Mouse (Mus musculus): ENCODE results near the gene Dpm2. TPM values are rescaled to one million over a fixed set of nuclear protein-coding genes. Genes with fewer than 3 reads are reported as not detected.

The Dpm2 gene
- total and polyA plus RNA-seq, 2 experiments from 2014 or later = 64.1 to 146 TPM

DNA sequence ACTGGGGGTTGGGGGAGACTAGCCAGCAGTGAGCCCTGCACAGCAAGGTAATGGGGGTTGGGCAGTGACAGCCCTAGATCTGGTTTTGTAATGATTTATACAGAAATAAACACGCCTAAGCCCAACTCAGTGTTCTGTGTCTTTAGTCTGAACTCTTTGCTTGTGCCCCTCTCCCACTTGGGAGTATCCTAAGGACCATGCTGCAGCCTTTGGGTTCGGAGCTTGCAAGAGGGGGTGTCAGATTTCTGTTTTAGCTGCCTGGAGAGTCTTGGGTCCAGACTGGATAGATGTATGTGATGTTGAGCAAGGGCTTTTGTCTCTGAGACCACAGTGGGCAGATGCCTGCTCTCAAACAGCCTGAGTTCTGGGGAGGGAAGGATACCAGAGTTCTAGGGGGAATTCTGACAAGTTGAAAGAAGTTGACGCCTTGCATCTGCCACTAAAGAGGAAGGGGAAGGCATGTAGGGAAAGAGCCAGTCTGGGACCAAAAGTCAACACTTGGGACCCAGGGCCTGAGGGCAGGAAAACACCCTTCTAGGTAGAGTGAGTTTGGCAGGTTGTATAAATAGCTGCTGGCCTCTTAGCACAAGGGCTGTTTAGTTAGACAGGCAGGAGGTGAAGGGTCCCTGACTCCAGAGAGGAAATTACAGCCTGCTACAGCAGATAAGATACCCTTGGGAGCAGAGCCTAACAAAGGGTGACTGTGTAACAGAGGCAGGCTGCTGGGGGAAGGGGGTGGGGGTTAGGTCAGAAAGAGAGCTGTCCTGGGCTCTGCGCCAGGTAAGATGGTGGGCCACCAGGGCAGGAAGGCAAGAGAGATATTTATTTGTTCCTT is 50.2 kb downstream of the Dpm2 start:
- H3K4me2 ChIP-seq (ENCODE audit: low read depth, low read length) = no peak overlapping the region
- TF ChIP-seq CTCF (IDR thresholded peaks at IDR 0.05; ENCODE audit: low read depth) = no peak
- peaks cover 14% of the 10 kb centered on the region for H3K4me1 ChIP-seq (ENCODE audit: insufficient read depth, low read length)
- no peak overlapping the region for H3K4me3 ChIP-seq (ENCODE audit: low read length)
- H3K36me3 ChIP-seq (ENCODE audit: insufficient read depth, low read length) = no peaks in the 10 kb centered on the region
- H3K27ac ChIP-seq = peak overlapping the region; percentile 68
- ATAC-seq (peak; percentile 57), DNase-seq (ENCODE audit: low spot score) (peak; percentile 64)
- whole genome bisulfite sequencing = 46% methylated on average over 4 of the region's 4 CpGs
- no peaks in the 10 kb centered on the region for H3K27me3 ChIP-seq (ENCODE audit: insufficient read depth, low read length)
- no peaks in the 10 kb centered on the region for H3K9me3 ChIP-seq (ENCODE audit: low read length)
- no peak overlapping the region for H3K9ac ChIP-seq (replicated peaks; ENCODE audit: low read length)

DNA sequence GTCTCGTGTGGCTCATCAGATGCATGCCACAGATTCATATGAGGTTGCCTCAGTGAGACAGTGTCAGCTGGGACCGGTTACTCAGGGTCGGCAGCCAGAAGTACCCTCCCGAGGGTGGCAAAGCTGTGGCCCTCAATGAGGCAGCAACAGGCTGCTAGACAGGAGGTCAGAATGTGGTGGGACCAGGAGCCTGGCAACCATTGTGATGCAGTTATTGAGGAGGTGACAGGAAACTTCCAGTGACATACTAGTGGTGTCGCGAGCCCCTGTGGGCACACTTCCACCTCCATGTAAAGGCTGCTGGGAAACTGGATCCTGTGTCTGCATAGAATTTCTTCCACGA is 50.8 kb downstream of the Dpm2 start, which contains the start of gene Ak1:
TSS of gene Ak1 (plus strand) at position 242 of the 343 bp plus-strand sequence.
- ATAC-seq = peak; percentile 27; the same call in 1 of the 2 replicates
- Histone ChIP-seq H3K9me3 (ENCODE audit: low read length) (no peaks in the 10 kb centered on the region), H3K4me1 (ENCODE audit: insufficient read depth, low read length) (peaks cover 17% of the 10 kb centered on the region), H3K27me3 (ENCODE audit: insufficient read depth, low read length) (no peaks in the 10 kb centered on the region), H3K4me2 (ENCODE audit: low read depth, low read length) (no peak within 1 kb of the TSS), H3K36me3 (ENCODE audit: insufficient read depth, low read length) (no peaks in the 10 kb centered on the region), H3K4me3 (ENCODE audit: low read length) (no peak within 1 kb of the TSS), H3K9ac (replicated peaks; ENCODE audit: low read length) (no peak within 1 kb of the TSS), H3K27ac (peak within 1 kb of the TSS; percentile 68)
- DNase-seq (ENCODE audit: low spot score) = no peak
- WGBS = 19% methylated on average over 7 of the region's 7 CpGs
- TF ChIP-seq CTCF (IDR thresholded peaks at IDR 0.05; ENCODE audit: low read depth) = no peak

Other genes starting within 250 kb of the Dpm2 start
- 87.6 and 103 TPM in 2 replicates for gene Ciz1, start 218.5 kb upstream of the Dpm2 start, total RNA-seq (2014; rRNA removed)
- gene Ciz1, start 218.5 kb upstream of the Dpm2 start, polyA plus RNA-seq (2015; fragmentation: Nextera tagmentation; extraction: Ambion mirVana) = 33.3 and 40.3 TPM in 2 replicates
- gene Dnm1, start 217.5 kb upstream of the Dpm2 start, total RNA-seq (2014; rRNA removed) = 190 and 211 TPM in 2 replicates
- 87.6 and 96.9 TPM in 2 replicates for gene Dnm1, start 217.5 kb upstream of the Dpm2 start, polyA plus RNA-seq (2015; fragmentation: Nextera tagmentation; extraction: Ambion mirVana)
- 458 and 481 TPM in 2 replicates for gene 1110008P14Rik, start 188.9 kb upstream of the Dpm2 start, total RNA-seq (2014; rRNA removed)
- gene 1110008P14Rik, start 188.9 kb upstream of the Dpm2 start, polyA plus RNA-seq (2015; fragmentation: Nextera tagmentation; extraction: Ambion mirVana) = 220 and 233 TPM in 2 replicates
- gene Lcn2, start 182.6 kb upstream of the Dpm2 start, total RNA-seq (2014; rRNA removed) = 0.31 and 0.58 TPM in 2 replicates
- gene Lcn2, start 182.6 kb upstream of the Dpm2 start, polyA plus RNA-seq (2015; fragmentation: Nextera tagmentation; extraction: Ambion mirVana) = 0.80 and 0.93 TPM in 2 replicates
- 41.3 and 45.5 TPM in 2 replicates for gene Ptges2, start 175.0 kb upstream of the Dpm2 start, total RNA-seq (2014; rRNA removed)
- gene Ptges2, start 175.0 kb upstream of the Dpm2 start, polyA plus RNA-seq (2015; fragmentation: Nextera tagmentation; extraction: Ambion mirVana) = 55.6 and 57.0 TPM in 2 replicates
- gene Naif1, start 120.4 kb upstream of the Dpm2 start, total RNA-seq (2014; rRNA removed) = 3.1 and 3.7 TPM in 2 replicates
- gene Naif1, start 120.4 kb upstream of the Dpm2 start, polyA plus RNA-seq (2015; fragmentation: Nextera tagmentation; extraction: Ambion mirVana) = 2.9 and 3.0 TPM in 2 replicates
- gene Slc25a25, start 119.4 kb upstream of the Dpm2 start, total RNA-seq (2014; rRNA removed) = 64.3 and 69.6 TPM in 2 replicates
- gene Slc25a25, start 119.4 kb upstream of the Dpm2 start, polyA plus RNA-seq (2015; fragmentation: Nextera tagmentation; extraction: Ambion mirVana) = 44.4 and 46.4 TPM in 2 replicates
- 23.6 and 25.4 TPM in 2 replicates for gene Fam102a, start 35.5 kb upstream of the Dpm2 start, total RNA-seq (2014; rRNA removed)
- 7.9 and 8.2 TPM in 2 replicates for gene Fam102a, start 35.5 kb upstream of the Dpm2 start, polyA plus RNA-seq (2015; fragmentation: Nextera tagmentation; extraction: Ambion mirVana)
- 15.1 and 35.0 TPM in 2 replicates for gene Pip5kl1, start 3.9 kb downstream of the Dpm2 start, total RNA-seq (2014; rRNA removed)
- 16.7 and 19.1 TPM in 2 replicates for gene Pip5kl1, start 3.9 kb downstream of the Dpm2 start, polyA plus RNA-seq (2015; fragmentation: Nextera tagmentation; extraction: Ambion mirVana)
- 0.21 and 0.83 TPM in 2 replicates for gene 9430097D07Rik, start 4.8 kb downstream of the Dpm2 start, total RNA-seq (2014; rRNA removed)
- gene 9430097D07Rik, start 4.8 kb downstream of the Dpm2 start, polyA plus RNA-seq (2015; fragmentation: Nextera tagmentation; extraction: Ambion mirVana) = 0.73 and 0.76 TPM in 2 replicates
- gene St6galnac4, start 16.2 kb downstream of the Dpm2 start, total RNA-seq (2014; rRNA removed) = 66.9 and 75.7 TPM in 2 replicates
- gene St6galnac4, start 16.2 kb downstream of the Dpm2 start, polyA plus RNA-seq (2015; fragmentation: Nextera tagmentation; extraction: Ambion mirVana) = 45.6 and 47.5 TPM in 2 replicates
- 87.0 and 114 TPM in 2 replicates for gene St6galnac6, start 28.9 kb downstream of the Dpm2 start, total RNA-seq (2014; rRNA removed)
- 39.5 and 40.9 TPM in 2 replicates for gene St6galnac6, start 28.9 kb downstream of the Dpm2 start, polyA plus RNA-seq (2015; fragmentation: Nextera tagmentation; extraction: Ambion mirVana)
- gene Ak1, start 50.9 kb downstream of the Dpm2 start, total RNA-seq (2014; rRNA removed) = 89.8 and 92.2 TPM in 2 replicates
- gene Ak1, start 50.9 kb downstream of the Dpm2 start, polyA plus RNA-seq (2015; fragmentation: Nextera tagmentation; extraction: Ambion mirVana) = 103 and 106 TPM in 2 replicates
- 23.7 and 24.1 TPM in 2 replicates for gene Eng, start 75.7 kb downstream of the Dpm2 start, total RNA-seq (2014; rRNA removed)
- gene Eng, start 75.7 kb downstream of the Dpm2 start, polyA plus RNA-seq (2015; fragmentation: Nextera tagmentation; extraction: Ambion mirVana) = 23.7 and 23.8 TPM in 2 replicates
- gene Fpgs, start 133.3 kb downstream of the Dpm2 start, total RNA-seq (2014; rRNA removed) = 23.1 and 32.6 TPM in 2 replicates
- 22.8 and 23.4 TPM in 2 replicates for gene Fpgs, start 133.3 kb downstream of the Dpm2 start, polyA plus RNA-seq (2015; fragmentation: Nextera tagmentation; extraction: Ambion mirVana)
- 108 and 116 TPM in 2 replicates for gene Cdk9, start 142.2 kb downstream of the Dpm2 start, total RNA-seq (2014; rRNA removed)
- gene Cdk9, start 142.2 kb downstream of the Dpm2 start, polyA plus RNA-seq (2015; fragmentation: Nextera tagmentation; extraction: Ambion mirVana) = 61.1 and 65.3 TPM in 2 replicates
- gene Sh2d3c, start 150.2 kb downstream of the Dpm2 start, total RNA-seq (2014; rRNA removed) = 43.8 and 56.9 TPM in 2 replicates
- gene Sh2d3c, start 150.2 kb downstream of the Dpm2 start, polyA plus RNA-seq (2015; fragmentation: Nextera tagmentation; extraction: Ambion mirVana) = 49.5 and 52.8 TPM in 2 replicates
- 1.7 and 3.2 TPM in 2 replicates for gene 6330409D20Rik, start 170.2 kb downstream of the Dpm2 start, total RNA-seq (2014; rRNA removed)
- 3.6 and 5.1 TPM in 2 replicates for gene 6330409D20Rik, start 170.2 kb downstream of the Dpm2 start, polyA plus RNA-seq (2015; fragmentation: Nextera tagmentation; extraction: Ambion mirVana)
- gene Tor2a, start 186.4 kb downstream of the Dpm2 start, total RNA-seq (2014; rRNA removed) = 75.1 and 81.1 TPM in 2 replicates
- gene Tor2a, start 186.4 kb downstream of the Dpm2 start, polyA plus RNA-seq (2015; fragmentation: Nextera tagmentation; extraction: Ambion mirVana) = 48.2 and 49.1 TPM in 2 replicates
- 0.78 and 1.6 TPM in 2 replicates for gene Ttc16, start 204.8 kb downstream of the Dpm2 start, total RNA-seq (2014; rRNA removed)
- gene Ttc16, start 204.8 kb downstream of the Dpm2 start, polyA plus RNA-seq (2015; fragmentation: Nextera tagmentation; extraction: Ambion mirVana) = 0.58 and 0.76 TPM in 2 replicates
- gene Ptrh1, start 204.9 kb downstream of the Dpm2 start, total RNA-seq (2014; rRNA removed) = 0.75 and 2.9 TPM in 2 replicates
- 4.0 and 4.4 TPM in 2 replicates for gene Ptrh1, start 204.9 kb downstream of the Dpm2 start, polyA plus RNA-seq (2015; fragmentation: Nextera tagmentation; extraction: Ambion mirVana)
- gene Cfap157, start 213.6 kb downstream of the Dpm2 start, total RNA-seq (2014; rRNA removed) = 0.16 and 0.40 TPM in 2 replicates
- 0.64 and 1.1 TPM in 2 replicates for gene Cfap157, start 213.6 kb downstream of the Dpm2 start, polyA plus RNA-seq (2015; fragmentation: Nextera tagmentation; extraction: Ambion mirVana)